Mouse (Mus musculus): ENCODE results near the gene 9230104L09Rik.

- TF ChIP-seq POLR2A (IDR thresholded peaks at IDR 0.05; ENCODE audit: insufficient read length, low read depth) (no peak), MAX (IDR thresholded peaks at IDR 0.05; ENCODE audit: low read depth) (no peak), POLR2AphosphoS2 (IDR thresholded peaks at IDR 0.05; ENCODE audit: insufficient read length, low read depth) (no peak), USF1 (IDR thresholded peaks at IDR 0.05; ENCODE audit: low read depth) (no peak), MYOD1 (IDR thresholded peaks at IDR 0.05; ENCODE audit: control insufficient read depth in 1 of 3, insufficient read length in 2 of 3, low read depth in 2 of 3) (no peak), TCF3 (IDR thresholded peaks at IDR 0.05; ENCODE audit: insufficient read length, low read depth) (no peak), SRF (IDR thresholded peaks at IDR 0.05; ENCODE audit: control insufficient read depth, insufficient read length, low read depth) (no peak), E2F4 (IDR thresholded peaks at IDR 0.05; ENCODE audit: insufficient read depth) (no peak), CEBPB (IDR thresholded peaks at IDR 0.05; ENCODE audit: insufficient read depth, poor library complexity, severe bottlenecking) (no peak), TCF12 (IDR thresholded peaks at IDR 0.05; ENCODE audit: insufficient read depth, poor library complexity, severe bottlenecking) (no peak), MYOG (IDR thresholded peaks at IDR 0.05; ENCODE audit: control insufficient read depth in 1 of 3, insufficient read depth in 1 of 3, insufficient read length in 2 of 3, low read depth in 2 of 3) (no peak)
Measured at GRCm38 (mm10) chr2:148874617-148875334, 9.9 kb upstream of the 9230104L09Rik start.
